Mouse (Mus musculus): ENCODE results near the gene Tiam1. TPM values are rescaled to one million over a fixed set of nuclear protein-coding genes. Genes with fewer than 3 reads are reported as not detected.
A peak's percentile ranks its signal among the peaks of the same experiment; 100 is the strongest.

Gene Tiam1
- polyA plus RNA-seq, 1 experiment from 2014 or later: 31.5 TPM

DNA sequence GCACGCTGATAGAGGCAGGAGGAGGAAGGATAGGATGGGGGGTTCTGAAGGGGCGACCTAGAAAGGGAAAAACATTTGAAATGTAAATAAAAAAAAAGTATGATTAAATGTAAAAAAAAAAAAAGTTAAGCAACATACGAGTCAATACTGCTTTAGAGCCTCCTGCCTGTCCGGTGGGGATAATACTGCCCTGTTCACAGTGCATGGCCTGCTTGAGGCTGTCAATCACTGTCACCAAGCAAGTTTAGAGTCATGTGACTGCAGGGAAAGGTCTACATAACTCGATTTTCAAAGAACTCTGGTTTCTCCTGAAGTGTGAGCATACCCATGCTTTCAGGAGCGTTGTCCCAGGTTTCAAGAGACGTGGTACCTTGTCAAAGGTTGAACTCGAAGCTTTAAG lies 15.2 kb downstream of the Tiam1 start:
- ATAC-seq (ENCODE audit: low FRiP score): no peak
- Histone ChIP-seq H3K4me3 (replicated peaks) (no peak overlapping the region), H3K27ac (peak overlapping the region; percentile 31; the same call in 1 of the 2 replicates)

DNA sequence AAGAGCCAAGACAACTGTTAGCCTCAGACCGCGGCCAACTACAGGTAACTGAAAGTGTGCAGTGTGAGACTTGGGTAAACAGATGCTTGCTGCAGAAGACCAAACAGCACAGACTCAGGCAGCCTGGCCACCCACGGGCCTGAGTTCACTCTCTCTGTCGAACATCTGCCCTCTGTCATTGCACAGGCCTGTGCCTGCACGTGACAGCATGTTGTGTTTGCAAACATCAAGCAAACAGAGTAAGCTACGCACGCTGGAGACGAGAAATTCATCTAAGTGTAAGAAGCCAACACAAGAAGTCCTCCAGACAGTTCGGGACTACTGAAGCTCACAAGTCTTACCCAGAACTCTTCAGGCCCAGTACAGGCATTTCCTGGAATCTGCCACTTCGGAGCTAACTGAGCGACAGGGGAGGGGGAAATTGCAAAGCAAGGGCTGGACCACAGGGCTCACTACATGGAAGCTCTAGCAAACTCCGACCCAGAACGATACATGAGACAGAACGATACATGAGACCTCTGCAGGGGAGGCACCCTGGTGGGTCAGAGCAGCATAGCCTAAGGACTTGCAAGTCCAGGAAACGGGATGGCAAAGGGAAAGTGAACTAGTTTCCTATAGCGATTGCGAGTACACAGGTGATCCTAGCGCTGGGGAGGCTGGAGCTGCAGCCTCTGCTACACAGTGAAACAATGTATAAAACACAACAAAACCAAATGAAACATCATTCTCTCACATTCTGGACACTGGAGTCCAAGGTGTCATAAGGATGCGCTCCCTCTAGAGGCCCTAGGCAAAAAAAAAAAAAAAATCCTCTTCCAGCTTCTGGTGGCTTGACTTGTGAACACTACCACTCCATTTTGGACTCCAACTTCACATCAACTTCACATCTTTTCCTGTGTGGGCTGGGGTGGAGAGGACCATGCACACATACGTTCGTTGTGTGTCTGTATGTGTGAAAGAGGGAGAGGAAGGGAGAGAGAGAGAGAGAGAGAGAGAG lies 18.0 kb downstream of the Tiam1 start:
- H3K27me3 ChIP-seq: peaks cover 6% of the 10 kb centered on the region; the same call in 1 of the 2 replicates
- 0 out of 2 replicates have a peak, but pooled peaks cover 4% of the 10 kb centered on the region for H3K9me3 ChIP-seq
- no peaks in the 10 kb centered on the region for H3K36me3 ChIP-seq (replicated peaks)
- ATAC-seq (ENCODE audit: low FRiP score): no peak
- peaks cover 16% of the 10 kb centered on the region for H3K4me1 ChIP-seq
- H3K9ac ChIP-seq: no peak overlapping the region
- H3K4me3 ChIP-seq (replicated peaks): no peak overlapping the region
- H3K4me2 ChIP-seq: no peak overlapping the region
- WGBS: 79% methylated on average over 21 of the region's 21 CpGs
- H3K27ac ChIP-seq: no peak overlapping the region

More for the DNA sequence above, 15.2 kb downstream of the Tiam1 start:
- Histone ChIP-seq H3K36me3 (replicated peaks) (no peaks in the 10 kb centered on the region), H3K4me1 (peaks cover 33% of the 10 kb centered on the region), H3K4me2 (no peak overlapping the region), H3K9me3 (no peaks in the 10 kb centered on the region), H3K9ac (no peak overlapping the region), H3K27me3 (peaks cover 9% of the 10 kb centered on the region; the same call in 1 of the 2 replicates)
- WGBS: 53% methylated on average over 8 of the region's 8 CpGs

DNA sequence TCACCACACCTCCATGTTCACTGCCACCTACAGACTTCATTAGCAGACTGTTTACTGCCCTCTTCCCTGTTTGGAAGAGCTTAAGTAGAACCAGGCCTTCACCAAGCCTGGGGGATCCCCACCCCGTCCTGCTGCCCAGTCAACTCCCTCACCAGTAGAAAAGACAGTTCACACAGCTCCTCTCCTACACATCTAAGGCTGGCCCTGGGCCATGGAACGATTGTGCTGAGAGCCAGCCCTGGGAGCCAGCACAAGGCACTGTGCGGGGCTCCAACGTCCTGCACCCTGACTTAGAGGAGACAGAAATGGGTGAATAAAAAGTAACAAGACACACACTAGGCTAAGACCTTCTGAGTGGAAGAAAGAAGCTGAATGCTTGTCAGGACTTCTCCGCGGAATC lies 20.5 kb downstream of the Tiam1 start:
- Histone ChIP-seq H3K9me3 (0 out of 2 replicates have a peak, but pooled peaks cover 13% of the 10 kb centered on the region), H3K27ac (no peak overlapping the region), H3K36me3 (replicated peaks) (no peaks in the 10 kb centered on the region), H3K27me3 (no peaks in the 10 kb centered on the region), H3K4me1 (no peaks in the 10 kb centered on the region; the same call in 1 of the 2 replicates), H3K4me3 (replicated peaks) (no peak overlapping the region), H3K4me2 (no peak overlapping the region), H3K9ac (no peak overlapping the region)
- no peak for ATAC-seq (ENCODE audit: low FRiP score)
- 88% methylated on average over 6 of the region's 6 CpGs for WGBS

DNA sequence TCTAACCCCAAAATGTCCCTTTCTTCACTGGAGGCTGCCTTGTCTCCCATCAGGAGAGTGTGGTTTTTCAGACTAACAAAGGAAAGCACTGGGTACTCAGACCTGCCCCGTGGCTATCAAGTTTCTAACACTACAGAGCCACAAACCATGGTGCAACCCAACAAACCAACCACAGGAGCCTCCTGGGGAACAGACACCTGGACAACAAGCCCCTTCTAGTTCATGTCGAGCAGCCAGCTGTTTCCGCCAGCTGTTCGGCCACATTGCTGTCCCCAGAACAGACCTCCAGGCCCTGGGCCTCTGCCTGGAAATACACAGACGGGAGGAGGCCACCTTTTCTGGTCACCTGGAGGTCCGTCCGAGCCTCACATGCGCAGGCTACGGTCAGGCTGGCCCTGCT lies 21.1 kb downstream of the Tiam1 start:
- H3K27me3 ChIP-seq: no peaks in the 10 kb centered on the region
- no peaks in the 10 kb centered on the region; the same call in 1 of the 2 replicates for H3K4me1 ChIP-seq
- no peak overlapping the region for H3K9ac ChIP-seq
- no peak overlapping the region for H3K4me2 ChIP-seq
- H3K36me3 ChIP-seq (replicated peaks): no peaks in the 10 kb centered on the region
- no peak for ATAC-seq (ENCODE audit: low FRiP score)
- 0 out of 2 replicates have a peak, but pooled peaks cover 13% of the 10 kb centered on the region for H3K9me3 ChIP-seq
- 91% methylated on average over 9 of the region's 9 CpGs for WGBS
- no peak overlapping the region for H3K27ac ChIP-seq
- no peak overlapping the region for H3K4me3 ChIP-seq (replicated peaks)

DNA sequence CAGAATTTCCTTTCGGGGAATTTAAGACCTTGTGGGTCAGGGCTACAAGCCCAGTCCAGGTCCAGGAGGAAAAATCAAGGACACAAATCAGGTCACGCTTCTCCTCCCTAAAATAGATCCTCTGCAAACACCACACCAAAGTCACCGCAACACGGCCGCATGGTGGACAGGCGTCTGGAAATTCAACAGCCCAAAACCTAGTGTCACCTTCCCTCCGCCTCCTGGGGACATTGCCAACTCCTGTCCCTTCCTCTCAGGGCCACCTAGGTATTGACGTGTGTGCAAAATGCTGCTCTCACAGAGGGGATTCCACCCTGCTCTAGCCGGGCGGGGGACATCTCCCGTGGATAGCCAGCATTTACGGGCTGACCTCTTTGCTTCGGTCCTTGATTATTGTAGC lies 21.8 kb downstream of the Tiam1 start:
- H3K9me3 ChIP-seq: 0 out of 2 replicates have a peak, but pooled peaks cover 13% of the 10 kb centered on the region
- no peak for ATAC-seq (ENCODE audit: low FRiP score)

DNA sequence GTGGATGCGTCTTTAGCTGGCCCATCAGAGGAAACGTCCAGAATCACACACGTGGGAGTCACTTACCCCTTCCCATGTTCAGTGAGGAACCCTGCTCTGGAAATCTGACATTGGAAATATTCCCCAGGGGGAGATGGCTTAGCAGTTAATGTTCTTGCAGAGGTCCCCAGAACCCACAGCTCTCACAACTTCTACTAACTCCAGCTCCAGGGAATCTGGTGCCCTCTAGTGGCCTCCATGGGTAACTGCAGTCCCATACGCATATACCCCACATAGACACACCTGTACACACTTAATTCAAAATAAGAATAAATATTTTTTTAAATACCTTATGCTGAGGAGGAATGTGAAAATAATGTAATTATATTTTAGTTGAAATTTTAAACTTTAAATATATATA lies 23.6 kb downstream of the Tiam1 start:
- no peak for ATAC-seq (ENCODE audit: low FRiP score)
- Histone ChIP-seq H3K27me3 (no peaks in the 10 kb centered on the region), H3K4me2 (no peak overlapping the region), H3K36me3 (replicated peaks) (no peaks in the 10 kb centered on the region), H3K27ac (no peak overlapping the region), H3K9me3 (0 out of 2 replicates have a peak, but pooled peaks cover 15% of the 10 kb centered on the region), H3K4me3 (replicated peaks) (no peak overlapping the region), H3K4me1 (no peaks in the 10 kb centered on the region), H3K9ac (no peak overlapping the region)
- 97% methylated on average over 4 of the region's 4 CpGs for WGBS

More for the DNA sequence above, 21.8 kb downstream of the Tiam1 start:
- Histone ChIP-seq H3K27ac (no peak overlapping the region), H3K9ac (no peak overlapping the region), H3K4me1 (no peaks in the 10 kb centered on the region; the same call in 1 of the 2 replicates), H3K36me3 (replicated peaks) (no peaks in the 10 kb centered on the region), H3K4me3 (replicated peaks) (no peak overlapping the region), H3K27me3 (no peaks in the 10 kb centered on the region), H3K4me2 (no peak overlapping the region)
- 96% methylated on average over 13 of the region's 13 CpGs for WGBS

DNA sequence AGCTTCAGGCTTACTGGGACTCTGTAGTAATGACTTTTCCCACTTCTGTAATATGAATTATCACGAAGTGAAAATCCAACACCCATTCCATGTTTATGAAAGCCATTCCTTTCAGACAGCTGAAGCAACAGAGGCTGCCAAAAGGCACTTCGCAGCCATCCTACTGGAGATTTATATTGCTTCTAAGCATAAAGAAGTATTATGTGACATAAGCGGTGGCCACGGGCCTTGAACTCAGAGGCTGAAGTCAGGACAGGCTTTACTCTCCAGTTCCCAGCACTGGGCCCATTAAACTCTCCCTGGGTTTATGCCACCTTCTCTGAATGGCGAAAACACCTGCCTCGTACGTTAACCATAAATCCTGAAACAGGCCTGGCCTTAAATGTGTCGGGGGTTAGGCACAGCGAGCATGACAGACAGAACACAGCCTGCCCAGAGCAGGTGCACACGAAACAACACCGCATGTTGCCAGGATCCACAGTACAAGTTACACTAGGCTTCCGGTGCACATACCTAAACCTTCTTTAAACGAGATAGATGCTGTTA lies 26.9 kb downstream of the Tiam1 start:
- no peak for ATAC-seq (ENCODE audit: low FRiP score)
- H3K36me3 ChIP-seq (replicated peaks): no peaks in the 10 kb centered on the region
- H3K27ac ChIP-seq: no peak overlapping the region
- no peaks in the 10 kb centered on the region for H3K4me1 ChIP-seq
- no peak overlapping the region for H3K4me2 ChIP-seq
- 0 out of 2 replicates have a peak, but pooled peaks cover 15% of the 10 kb centered on the region for H3K9me3 ChIP-seq
- 92% methylated on average over 13 of the region's 13 CpGs for WGBS
- H3K27me3 ChIP-seq: no peaks in the 10 kb centered on the region
- no peak overlapping the region for H3K4me3 ChIP-seq (replicated peaks)
- H3K9ac ChIP-seq: no peak overlapping the region

DNA sequence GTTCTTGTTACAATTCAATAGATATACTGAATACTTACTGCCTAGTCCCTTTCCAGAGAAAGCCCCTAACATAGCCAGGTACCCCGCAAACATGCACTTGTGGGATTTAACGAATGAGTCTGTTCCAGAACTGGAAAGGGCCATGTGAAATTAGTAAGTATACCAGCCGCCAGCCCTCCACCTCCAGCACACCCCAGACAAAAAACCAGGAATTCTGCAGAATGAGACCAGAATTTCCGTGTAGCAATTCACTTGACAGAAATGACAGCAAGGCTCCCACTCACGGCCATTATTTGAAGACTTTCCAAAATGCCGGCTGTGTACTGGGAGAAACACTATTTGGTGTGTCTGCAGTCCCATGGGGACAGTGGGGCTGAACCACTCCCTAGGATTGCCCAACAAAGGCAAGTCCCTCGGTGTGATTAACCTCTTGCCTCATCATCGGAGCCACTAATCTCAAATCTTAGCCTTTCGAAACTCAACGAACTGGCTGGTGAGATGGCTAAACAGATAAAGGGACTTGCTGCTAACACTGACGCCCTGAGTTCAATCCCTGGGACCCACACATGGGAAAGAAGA lies 30.9 kb downstream of the Tiam1 start:
- Histone ChIP-seq H3K4me1 (no peaks in the 10 kb centered on the region), H3K27ac (no peak overlapping the region), H3K36me3 (replicated peaks) (0 out of 2 replicates have a peak, but pooled peaks cover 3% of the 10 kb centered on the region), H3K9ac (no peak overlapping the region), H3K9me3 (0 out of 2 replicates have a peak, but pooled peaks cover 3% of the 10 kb centered on the region), H3K4me3 (replicated peaks) (no peak overlapping the region), H3K27me3 (no peaks in the 10 kb centered on the region), H3K4me2 (no peak overlapping the region)
- 93% methylated on average over 11 of the region's 11 CpGs for WGBS
- no peak for ATAC-seq (ENCODE audit: low FRiP score)

DNA sequence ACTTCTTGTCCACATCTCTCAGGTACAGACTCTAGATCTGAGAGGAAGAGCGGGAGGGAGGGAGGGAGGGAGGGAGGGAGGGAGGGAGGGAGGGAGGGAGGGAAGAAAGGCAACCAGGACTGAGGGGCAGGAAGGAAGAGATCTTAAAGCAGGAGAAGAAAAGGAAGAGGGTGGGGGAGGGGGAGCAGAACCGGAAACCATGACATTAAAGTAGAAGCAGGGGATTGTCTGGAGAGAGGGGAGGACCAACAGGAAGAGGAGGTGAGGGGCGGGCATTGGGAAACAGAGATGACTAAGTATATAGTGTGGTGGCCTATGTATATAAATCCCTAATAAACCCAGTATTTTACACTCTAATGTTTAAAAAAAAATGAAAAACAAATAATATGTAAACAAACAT lies 34.1 kb downstream of the Tiam1 start:
- Histone ChIP-seq H3K4me1 (0 out of 2 replicates have a peak, but pooled peaks cover 3% of the 10 kb centered on the region), H3K4me2 (no peak overlapping the region), H3K27me3 (no peaks in the 10 kb centered on the region), H3K27ac (no peak overlapping the region), H3K4me3 (replicated peaks) (no peak overlapping the region), H3K36me3 (replicated peaks) (0 out of 2 replicates have a peak, but pooled peaks cover 5% of the 10 kb centered on the region), H3K9ac (no peak overlapping the region), H3K9me3 (no peaks in the 10 kb centered on the region)
- ATAC-seq (ENCODE audit: low FRiP score): no peak
- 57% methylated on average over 2 of the region's 3 CpGs for WGBS

DNA sequence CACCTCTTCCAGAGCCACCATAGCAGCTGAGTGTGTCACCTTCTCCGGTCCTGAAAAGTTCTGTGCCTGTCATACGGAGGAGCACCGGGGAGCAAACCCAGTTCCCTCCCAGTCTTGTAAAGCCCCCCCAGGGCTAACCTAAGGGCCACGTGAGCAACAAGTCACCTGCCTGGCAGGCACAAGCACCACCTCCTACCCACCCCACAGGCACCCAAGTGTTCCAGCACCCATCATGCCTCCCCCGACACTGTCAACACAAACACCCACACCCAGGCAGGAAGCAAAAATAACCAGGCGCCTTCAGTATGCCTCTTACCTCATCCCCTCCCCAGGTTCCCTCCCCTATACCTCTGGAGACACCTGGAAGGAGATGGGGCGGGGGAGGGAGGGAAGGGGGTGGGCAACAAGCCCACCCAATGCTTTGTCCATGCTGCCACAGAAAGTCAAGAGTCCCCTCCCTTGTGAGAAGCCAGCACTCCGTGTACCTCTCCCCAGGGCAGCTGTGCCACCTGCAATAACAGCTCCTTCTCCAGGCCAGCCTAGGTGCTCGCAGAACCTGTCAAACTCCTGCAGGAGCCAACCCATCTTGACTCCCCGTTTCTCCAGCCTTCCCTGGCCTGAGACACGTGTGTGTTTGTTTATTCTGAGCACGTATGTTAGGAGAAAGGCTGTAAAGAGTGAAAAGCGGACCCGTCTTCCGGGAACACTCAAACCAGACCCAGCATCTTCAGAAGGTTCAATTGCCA lies 38.7 kb downstream of the Tiam1 start:
- H3K4me2 ChIP-seq: no peak overlapping the region
- no peak overlapping the region for H3K4me3 ChIP-seq (replicated peaks)
- no peak overlapping the region for H3K9ac ChIP-seq
- ATAC-seq (ENCODE audit: low FRiP score): no peak
- no peak overlapping the region for H3K27ac ChIP-seq
- WGBS: 75% methylated on average over 15 of the region's 15 CpGs
- no peaks in the 10 kb centered on the region for H3K27me3 ChIP-seq
- H3K4me1 ChIP-seq: peaks cover 15% of the 10 kb centered on the region
- 0 out of 2 replicates have a peak, but pooled peaks cover 5% of the 10 kb centered on the region for H3K36me3 ChIP-seq (replicated peaks)
- no peaks in the 10 kb centered on the region for H3K9me3 ChIP-seq

DNA sequence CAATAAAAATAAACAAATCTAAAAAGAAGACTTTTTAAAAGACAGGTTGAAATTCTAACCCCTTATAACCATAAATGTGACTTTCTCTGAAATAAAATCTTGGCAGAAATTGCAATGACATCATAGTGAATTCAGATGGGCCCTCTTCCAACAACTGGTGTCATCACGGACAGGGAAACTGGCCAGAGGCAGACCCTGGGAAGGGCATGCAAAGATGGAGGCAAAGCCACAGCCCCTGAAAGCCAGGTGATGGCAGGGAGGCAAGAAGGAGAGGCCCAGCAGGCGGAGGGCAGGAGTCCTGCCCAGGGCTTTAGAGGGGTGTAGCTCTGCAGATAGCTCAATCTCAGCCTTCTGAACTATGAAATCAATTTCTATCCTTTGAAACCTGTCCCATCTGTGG lies 39.8 kb downstream of the Tiam1 start:
- ATAC-seq (ENCODE audit: low FRiP score): no peak
- WGBS: 96% methylated on average over 2 of the region's 2 CpGs
- H3K27ac ChIP-seq: no peak overlapping the region

More for the DNA sequence above, 39.8 kb downstream of the Tiam1 start:
- Histone ChIP-seq H3K4me2 (no peak overlapping the region), H3K9ac (no peak overlapping the region), H3K9me3 (no peaks in the 10 kb centered on the region), H3K36me3 (replicated peaks) (0 out of 2 replicates have a peak, but pooled peaks cover 5% of the 10 kb centered on the region), H3K4me3 (replicated peaks) (no peak overlapping the region), H3K4me1 (peaks cover 15% of the 10 kb centered on the region), H3K27me3 (no peaks in the 10 kb centered on the region)

All from forebrain, embryonic 12.5 days (tissue).